Mouse (Mus musculus) stomach, postnatal 0 days (tissue): ENCODE results near the gene Egr4. TPM values are rescaled to one million over a fixed set of nuclear protein-coding genes. Genes with fewer than 3 reads are reported as not detected.

Experiments used
- ATAC-seq: fragments of 200-750 bp; cut with Nextera tagmentation; 2 replicates; pipeline ENCODE4 v1.8.0; 2017; ENCODE audit not compliant: low FRiP score, low TSS enrichment
- DNase-seq: peaks from one replicate; pipeline ENCODE4 v3.0.0-alpha.2; 2016; ENCODE audit warnings: low spot score
- H3K27ac ChIP-seq: fragments of 300-500 bp; sonication (generic); replicated peaks from 2 replicates; pipeline ENCODE4 v1.5.1; 2014; ENCODE audit warnings: mild to moderate bottlenecking, control low read depth
- H3K27me3 ChIP-seq: fragments of 300-500 bp; sonication (generic); 2 replicates; pipeline ENCODE4 v1.6.1; 2014; ENCODE audit warnings: low read length; ENCODE audit not compliant: control insufficient read depth, insufficient read depth
- H3K36me3 ChIP-seq: fragments of 300-500 bp; sonication (generic); 2 replicates; pipeline ENCODE4 v1.6.1; 2014; ENCODE audit warnings: low read length, mixed read lengths; ENCODE audit not compliant: control insufficient read depth, insufficient read depth
- H3K4me1 ChIP-seq: fragments of 300-500 bp; sonication (generic); replicated peaks from 2 replicates; pipeline ENCODE4 v1.6.1; 2014; ENCODE audit warnings: antibody characterized with exemption; ENCODE audit not compliant: control insufficient read depth, insufficient read depth
- H3K4me2 ChIP-seq: fragments of 300-500 bp; sonication (generic); replicated peaks from 2 replicates; pipeline ENCODE4 v1.6.1; 2014; ENCODE audit warnings: low read depth, mild to moderate bottlenecking, control low read depth, moderate library complexity
- H3K4me3 ChIP-seq: fragments of 300-500 bp; sonication (generic); 2 replicates; pipeline ENCODE4 v1.5.1; 2014; ENCODE audit warnings: low read depth, low read length, control low read depth
- H3K9ac ChIP-seq: fragments of 300-500 bp; sonication (generic); 2 replicates; pipeline ENCODE4 v1.6.1; 2014; ENCODE audit warnings: mild to moderate bottlenecking, low read length, control low read depth, mixed read lengths
- H3K9me3 ChIP-seq: fragments of 300-500 bp; sonication (generic); 2 replicates; pipeline ENCODE4 v1.6.1; 2016; ENCODE audit warnings: low read length; ENCODE audit not compliant: control insufficient read depth
- CTCF ChIP-seq: IDR thresholded peaks from 2 replicates; pipeline ENCODE4 v1.5.1; 2016; ENCODE audit warnings: antibody characterized with exemption, low read depth, mild to moderate bottlenecking, moderate library complexity
- EP300 ChIP-seq: optimal IDR thresholded peaks from 2 replicates; pipeline ENCODE3; 2016; ENCODE audit warnings: antibody characterized with exemption
- WGBS: fragments of 180-500 bp; shearing (Covaris S2); extraction: QIAGEN DNeasy Blood & Tissue Kit; methylation state at CpG from one replicate; pipeline ENCODE4 v1.1.7; 2014; 5-methylcytosine and 5-hydroxymethylcytosine counted together
- polyA plus RNA-seq: library from polyadenylated mRNA; unstranded; fragments of >200 nt; fragmentation: Nextera tagmentation; extraction: Ambion mirVana; gene quantifications from 2 replicates; pipeline ENCODE4 v1.2.1, GENCODE M21; 2015

The Egr4 gene
- polyA plus RNA-seq, 1 experiment from 2014 or later: not detected

- Histone ChIP-seq H3K9ac (no peak overlapping the region), H3K4me1 (no peaks in the 10 kb centered on the region), H3K27ac (no peak overlapping the region), H3K9me3 (no peaks in the 10 kb centered on the region), H3K27me3 (no peaks in the 10 kb centered on the region), H3K4me2 (no peak overlapping the region), H3K4me3 (no peak overlapping the region), H3K36me3 (no peaks in the 10 kb centered on the region)
- ATAC-seq (no peak), DNase-seq (no peak)
- WGBS: 74% methylated on average over 5 of the region's 5 CpGs
- no peak for TF ChIP-seq EP300
- TF ChIP-seq CTCF: no peak
Measured at GRCm38 (mm10) chr6:85522026-85522425, 8.6 kb upstream of the Egr4 start.

- Histone ChIP-seq H3K4me2 (no peak overlapping the region), H3K4me3 (no peak overlapping the region), H3K27me3 (peaks cover 5% of the 10 kb centered on the region), H3K27ac (no peak overlapping the region), H3K36me3 (no peaks in the 10 kb centered on the region), H3K9me3 (no peaks in the 10 kb centered on the region), H3K4me1 (no peaks in the 10 kb centered on the region), H3K9ac (no peak overlapping the region)
- no peak for TF ChIP-seq EP300
- no peak for TF ChIP-seq CTCF
- ATAC-seq: no peak
- 49% methylated on average over 5 of the region's 5 CpGs for WGBS
- DNase-seq: no peak
Measured at GRCm38 (mm10) chr6:85518091-85518693, 4.8 kb upstream of the Egr4 start.

- H3K9ac ChIP-seq: no peak overlapping the region
- H3K27ac ChIP-seq: no peak overlapping the region
- no peak overlapping the region for H3K4me2 ChIP-seq
- WGBS: 56% methylated on average over 4 of the region's 4 CpGs
- H3K9me3 ChIP-seq: no peaks in the 10 kb centered on the region
- TF ChIP-seq CTCF: no peak
- TF ChIP-seq EP300: no peak
- DNase-seq (no peak), ATAC-seq (no peak)
- H3K36me3 ChIP-seq: no peaks in the 10 kb centered on the region
- no peaks in the 10 kb centered on the region; the same call in 1 of the 2 replicates for H3K4me1 ChIP-seq
- H3K4me3 ChIP-seq: no peak overlapping the region
- H3K27me3 ChIP-seq: peaks cover 27% of the 10 kb centered on the region
Measured at GRCm38 (mm10) chr6:85515941-85516340, 2.6 kb upstream of the Egr4 start.

- Histone ChIP-seq H3K27ac (no peak overlapping the region), H3K4me3 (peak overlapping the region; percentile 40), H3K36me3 (no peaks in the 10 kb centered on the region), H3K9ac (no peak overlapping the region), H3K27me3 (peaks cover 34% of the 10 kb centered on the region), H3K4me1 (no peaks in the 10 kb centered on the region; the same call in 1 of the 2 replicates), H3K4me2 (peak overlapping the region; percentile 70), H3K9me3 (no peaks in the 10 kb centered on the region)
- DNase-seq (no peak), ATAC-seq (0 out of 2 replicates have a peak, but pooled peaks have one; percentile 27)
- no peak for TF ChIP-seq EP300
- no peak for TF ChIP-seq CTCF
- WGBS: under 1% methylated on average over 57 of the region's 90 CpGs
Measured at GRCm38 (mm10) chr6:85512577-85513530, 535 bp downstream of the Egr4 start.

GRCm38 (mm10) chr6:85512056-85512440, 1.3 kb downstream of the Egr4 start:
- Histone ChIP-seq H3K4me2 (peak overlapping the region; percentile 37), H3K36me3 (no peaks in the 10 kb centered on the region), H3K4me1 (no peaks in the 10 kb centered on the region; the same call in 1 of the 2 replicates), H3K9me3 (no peaks in the 10 kb centered on the region), H3K4me3 (peak overlapping the region; percentile 40), H3K27ac (no peak overlapping the region), H3K9ac (no peak overlapping the region), H3K27me3 (peaks cover 34% of the 10 kb centered on the region)
- DNase-seq: no peak
- no peak for TF ChIP-seq EP300
- TF ChIP-seq CTCF: no peak
- 1% methylated on average over 20 of the region's 36 CpGs for WGBS
- no peak for ATAC-seq
